Mouse (Mus musculus): ENCODE measurements at regions not wholly inside any gene's neighbourhood (a gene's known extent, or its start where the extent isn't known, plus 50 kb on each side); places are given as distances from the start of the nearest gene placed in this dataset.

DNA sequence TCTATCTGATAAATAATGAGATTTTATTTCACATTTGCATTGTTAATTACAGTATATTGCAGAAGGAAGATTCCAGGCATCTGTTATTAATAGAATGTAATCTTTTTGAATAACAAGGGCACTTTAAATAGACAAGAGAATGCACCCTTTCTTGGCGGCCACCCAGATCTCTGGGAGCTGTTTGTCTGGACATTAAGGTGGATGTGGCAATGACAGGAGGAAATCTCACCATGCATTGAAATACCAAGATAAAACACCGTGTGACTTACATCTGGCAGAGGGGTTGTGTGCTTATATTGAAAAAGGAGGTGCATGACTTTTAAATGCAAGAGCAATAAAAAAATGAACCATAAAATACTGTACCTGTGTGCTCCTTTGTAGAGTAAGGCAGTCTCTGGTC, 171.0 kb upstream of the Meis1 start:
- TF ChIP-seq POLR2A (IDR thresholded peaks at IDR 0.05; ENCODE audit: control insufficient read depth, low read depth, low read length) (no peak), CTCF (IDR thresholded peaks at IDR 0.05; ENCODE audit: control insufficient read depth, insufficient read depth, insufficient replicate concordance, low read depth, low read length) (no peak)

Measured in testis, adult 2 months (tissue).